In genomic region chr2:60125049-60126004, GRCm38 (mm10) we compare ENCODE assay signal across 7 mouse cellular contexts.
DNase-seq lines count a peak whose midpoint lies in the region; ATAC-seq and TF ChIP-seq lines count a peak whose summit lies in the region.

No protein-coding gene starts in this region.

- no peaks in the 10 kb centered on the region for H3K36me3 ChIP-seq in intestine, embryonic 16.5 days (ENCODE audit: control insufficient read depth, insufficient read depth, low read length)
- H3K36me3 ChIP-seq in limb, embryonic 10.5 days: no peaks in the 10 kb centered on the region
- H3K36me3 ChIP-seq in midbrain, embryonic 11.5 days (ENCODE audit: control insufficient read depth, insufficient read depth, low read length): no peaks in the 10 kb centered on the region
- no peaks in the 10 kb centered on the region for H3K36me3 ChIP-seq in small intestine, adult 2 months (ENCODE audit: control insufficient read depth, insufficient read depth, low read length)

- peaks cover 10% of the 10 kb centered on the region for H3K4me1 ChIP-seq in intestine, embryonic 16.5 days (ENCODE audit: control insufficient read depth, insufficient read depth, low read length)
- H3K4me1 ChIP-seq in limb, embryonic 10.5 days: peaks cover 40% of the 10 kb centered on the region
- peaks cover 19% of the 10 kb centered on the region for H3K4me1 ChIP-seq in midbrain, embryonic 11.5 days (ENCODE audit: control insufficient read depth, insufficient read depth, low read length)
- peaks cover 3% of the 10 kb centered on the region; the same call in 1 of the 2 replicates for H3K4me1 ChIP-seq in small intestine, adult 2 months (ENCODE audit: control insufficient read depth, insufficient read depth, insufficient read length, low read length)

- no peak for TF ChIP-seq CTCF in small intestine, adult 2 months (IDR thresholded peaks at IDR 0.05; ENCODE audit: extremely low read depth, insufficient read length, insufficient replicate concordance, low read depth, low read length)

- peak overlapping the region; percentile 100 for H3K9ac ChIP-seq in intestine, embryonic 16.5 days (ENCODE audit: low read depth, low read length)
- peak overlapping the region; percentile 100 for H3K9ac ChIP-seq in midbrain, embryonic 11.5 days (ENCODE audit: low read length)

- H3K27me3 ChIP-seq in intestine, embryonic 16.5 days (replicated peaks; ENCODE audit: control insufficient read depth, insufficient read depth, low read length): no peaks in the 10 kb centered on the region
- H3K27me3 ChIP-seq in limb, embryonic 10.5 days (ENCODE audit: low read depth, poor library complexity, severe bottlenecking): no peaks in the 10 kb centered on the region
- no peaks in the 10 kb centered on the region for H3K27me3 ChIP-seq in midbrain, embryonic 11.5 days (ENCODE audit: control insufficient read depth, insufficient read depth, low read length)
- no peaks in the 10 kb centered on the region for H3K27me3 ChIP-seq in small intestine, adult 2 months (ENCODE audit: control insufficient read depth, insufficient read depth, low read length)

- ATAC-seq in granulocyte monocyte progenitor cell, adult 5-6 weeks (replicated peaks; ENCODE audit: poor library complexity, severe bottlenecking): peak; percentile 57
- ATAC-seq in intestine, embryonic 16.5 days: peak; percentile 74
- ATAC-seq in midbrain, embryonic 11.5 days (ENCODE audit: low FRiP score): peak; percentile 80

- H3K27ac ChIP-seq in intestine, embryonic 16.5 days (ENCODE audit: low read length): peak overlapping the region; percentile 100
- H3K27ac ChIP-seq in limb, embryonic 10.5 days: peak overlapping the region; percentile 100
- peak overlapping the region; percentile 99 for H3K27ac ChIP-seq in midbrain, embryonic 11.5 days (ENCODE audit: low read depth, low read length)
- peak overlapping the region; percentile 91 for H3K27ac ChIP-seq in small intestine, adult 2 months (ENCODE audit: insufficient read depth, low read depth, low read length)

- 0% methylated on average over 48 of the region's 83 CpGs for WGBS in intestine, embryonic 16.5 days
- WGBS in limb, embryonic 10.5 days: under 1% methylated on average over 71 of the region's 83 CpGs
- WGBS in midbrain, embryonic 11.5 days: under 1% methylated on average over 51 of the region's 83 CpGs
- WGBS in small intestine, adult 2 months: under 1% methylated on average over 65 of the region's 83 CpGs

- H3K9me3 ChIP-seq in intestine, embryonic 16.5 days (ENCODE audit: control insufficient read depth, low read length): no peaks in the 10 kb centered on the region
- H3K9me3 ChIP-seq in limb, embryonic 10.5 days (replicated peaks): no peaks in the 10 kb centered on the region
- H3K9me3 ChIP-seq in midbrain, embryonic 11.5 days (ENCODE audit: control insufficient read depth, low read length): no peaks in the 10 kb centered on the region

- H3K4me2 ChIP-seq in intestine, embryonic 16.5 days (ENCODE audit: low read depth, low read length): peak overlapping the region; percentile 47
- peak overlapping the region; percentile 65 for H3K4me2 ChIP-seq in midbrain, embryonic 11.5 days

- peak; percentile 76 for TF ChIP-seq POLR2A in small intestine, adult 2 months (IDR thresholded peaks at IDR 0.05; ENCODE audit: low read depth, low read length)

- H3K4me3 ChIP-seq in intestine, embryonic 16.5 days (ENCODE audit: low read length): peak overlapping the region; percentile 93
- H3K4me3 ChIP-seq in limb, embryonic 10.5 days: peak overlapping the region; percentile 97
- H3K4me3 ChIP-seq in midbrain, embryonic 11.5 days (ENCODE audit: low read depth, low read length): peak overlapping the region; percentile 93
- peak overlapping the region; percentile 76 for H3K4me3 ChIP-seq in small intestine, adult 2 months (ENCODE audit: low read depth, low read length)

- DNase-seq in adrenal gland, adult 8-10 months: peak; percentile 64
- DNase-seq in embryo, embryonic 11.5 days (ENCODE audit: low read depth, low spot score): peak; percentile 55
- peak; percentile 83 for DNase-seq in limb, embryonic 10.5 days (ENCODE audit: low spot score)
- DNase-seq in midbrain, embryonic 11.5 days (ENCODE audit: low spot score, missing footprints): peak; percentile 97

Comparison
In these comparisons a context has a peak if more than half of its experiments do, and no peak if none do; other contexts are left out.
1. Peak in every context shown above with its lines: DNase-seq, ATAC-seq, H3K4me3 ChIP-seq and H3K27ac ChIP-seq.